Mouse (Mus musculus) CH12.LX (cell line): ENCODE results near the gene Ankrd53. TPM values are rescaled to one million over a fixed set of nuclear protein-coding genes. Genes with fewer than 3 reads are reported as not detected.

Experiments
- DNase-seq: peaks from one replicate; pipeline ENCODE4 v3.0.0-alpha.2; 2013; ENCODE audit errors: extremely low read depth
- H3K27ac ChIP-seq: 2 replicates; pipeline ENCODE4 v1.5.1; 2012; ENCODE audit warnings: low read depth, mild to moderate bottlenecking, control low read depth, moderate library complexity; ENCODE audit not compliant: insufficient read depth
- H3K27me3 ChIP-seq: replicated peaks from 2 replicates; pipeline ENCODE3; 2012; ENCODE audit warnings: inconsistent platforms
- H3K36me3 ChIP-seq, 2 experiments: replicated peaks in 1 of 2; 2 replicates each; pipeline versions ENCODE3 to v1.6.1; 2012; ENCODE audit warnings: inconsistent platforms in 1 of 2, low read length in 1 of 2, mild to moderate bottlenecking in 1 of 2, mixed read lengths in 1 of 2, moderate library complexity in 1 of 2; ENCODE audit not compliant: control insufficient read depth in 1 of 2, insufficient read depth in 1 of 2
- H3K4me1 ChIP-seq, 2 experiments: 2 replicates each; pipeline ENCODE4 v1.6.1; 2012; ENCODE audit warnings: inconsistent platforms in 1 of 2, moderate library complexity in 1 of 2; ENCODE audit not compliant: insufficient read depth in 2 of 2, control insufficient read depth in 1 of 2
- H3K4me2 ChIP-seq: 2 replicates; pipeline ENCODE4 v1.6.1; 2012; ENCODE audit warnings: low read depth, mild to moderate bottlenecking, control low read depth; ENCODE audit not compliant: poor library complexity, insufficient read depth, severe bottlenecking
- H3K4me3 ChIP-seq, 3 experiments: fragments of 150-350 bp in 1 of 3; sonication (generic) in 1 of 3; replicated peaks in 1 of 3; 2 replicates each; pipeline versions ENCODE3 to v1.5.1; 2011 to 2012; ENCODE audit warnings: low read depth in 2 of 3, low read length in 2 of 3, mild to moderate bottlenecking in 2 of 3, moderate library complexity in 2 of 3, control low read depth in 1 of 3, improper control_type of control experiment in 1 of 3, inconsistent platforms in 1 of 3, mixed read lengths in 1 of 3; ENCODE audit not compliant: poor library complexity in 1 of 3
- H3K79me2 ChIP-seq: replicated peaks from 2 replicates; pipeline ENCODE4 v1.6.1; 2012; ENCODE audit warnings: mild to moderate bottlenecking, moderate library complexity; ENCODE audit not compliant: control insufficient read depth, poor library complexity, insufficient read depth, severe bottlenecking; ENCODE audit errors: extremely low read depth
- H3K9ac ChIP-seq: 2 replicates; pipeline ENCODE4 v1.6.1; 2012; ENCODE audit warnings: low read depth, mild to moderate bottlenecking, control low read depth, moderate library complexity; ENCODE audit not compliant: insufficient read depth
- H3K9me3 ChIP-seq: replicated peaks from 2 replicates; pipeline ENCODE3; 2012; ENCODE audit warnings: low read length, inconsistent platforms, mixed read lengths
- CTCF ChIP-seq, 2 experiments: IDR thresholded peaks in 1 of 2; conservative IDR thresholded peaks in 1 of 2; 2 replicates each; pipeline ENCODE4 v1.5.1; 2011 to 2012; ENCODE audit warnings: low read depth in 2 of 2, low read length in 2 of 2, improper control_type of control experiment in 1 of 2, inconsistent platforms in 1 of 2, mild to moderate bottlenecking in 1 of 2, moderate library complexity in 1 of 2
- HCFC1 ChIP-seq: IDR thresholded peaks from 2 replicates; pipeline ENCODE4 v1.6.1; 2012; ENCODE audit warnings: low read depth, mild to moderate bottlenecking, inconsistent platforms, low read length, improper control_type of control experiment
- dilution Hi-C: fragments of 300-500 bp; cut with MboI; formaldehyde crosslinking; loops from 2 replicates; pipeline ENCODE4 v1.14.3; 2020; ENCODE audit warnings: low sequenced_read_pairs; ENCODE audit not compliant: extremely low pct_unique_long_range_greater_than_20kb, extremely low pct_ligation_motif_present
- in situ Hi-C: fragments of 300-500 bp; cut with MboI; formaldehyde crosslinking; loops from 3 replicates; pipeline ENCODE4 v1.14.3; 2019; ENCODE audit warnings: low sequenced_read_pairs, low pct_ligation_motif_present, low pct_unique_long_range_greater_than_20kb, mixed read lengths
- polyA plus RNA-seq: library from polyadenylated mRNA; unstranded; fragments of >175 nt; gene quantifications from 2 replicates; pipeline ENCODE4 v1.2.1, GENCODE M21; 2012; ENCODE audit warnings: low read depth; ENCODE audit not compliant: insufficient read length
- total RNA-seq, 2 experiments: library from RNA; depleted of rRNA; stranded (reverse); fragments of 300-350 nt in 1 of 2; fragments of >200 nt in 1 of 2; gene quantifications; 2 replicates each; pipeline ENCODE4 v1.2.3; 2012 to 2014

Ankrd53 gene
- total and polyA plus RNA-seq, 3 experiments, result 0.08 to 0.36 TPM; not detected in 1

DNA sequence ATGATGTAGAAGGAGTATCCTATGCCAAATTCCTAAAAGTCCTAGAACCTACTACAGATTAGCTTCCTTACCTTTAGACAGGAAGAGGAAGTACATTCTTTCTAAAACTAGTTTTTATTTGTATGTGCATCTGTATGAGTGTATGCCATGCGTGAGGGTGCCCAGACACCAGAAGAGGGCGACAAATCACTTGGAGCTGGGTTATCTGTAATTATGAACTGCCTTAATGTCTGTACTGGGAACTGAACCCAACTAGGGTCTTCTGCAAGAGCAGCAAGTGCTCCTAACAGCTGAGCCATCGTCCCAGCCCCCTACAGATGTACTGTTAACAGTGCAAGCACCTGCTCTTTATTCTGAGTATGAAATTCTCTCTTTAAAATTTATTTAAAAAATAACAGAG lies 53.4 kb downstream of the Ankrd53 start:
- peak in 1 of 2 experiments; percentile 15; a peak in 1 of 4 replicates for TF ChIP-seq CTCF (conservative IDR thresholded peaks at IDR 0.05 in 1 of 2, IDR thresholded peaks at IDR 0.05 in 1 of 2; ENCODE audit: low read depth in 2 of 2, low read length in 2 of 2)
- TF ChIP-seq HCFC1, result no peak
- TF ChIP-seq, all 38 proteins: peak for 1
- DNase-seq, result no peak
- in situ Hi-C loops, result no loop called here
- Histone ChIP-seq H3K9ac (no peak overlapping the region), H3K27me3 (no peaks in the 10 kb centered on the region), H3K9me3 (no peaks in the 10 kb centered on the region), H3K4me2 (no peak overlapping the region), H3K27ac (no peak overlapping the region), H3K79me2 (no peaks in the 10 kb centered on the region; the same call in 1 of the 2 replicates), H3K4me3 (no peak overlapping the region), H3K36me3 (peaks cover 32 to 66% of the 10 kb centered on the region in 2 experiments), H3K4me1 (no peaks in the 10 kb centered on the region)
- dilution Hi-C loops, result no loop called here

Other genes starting within 250 kb of the Ankrd53 start
- 0.84 and 1.1 TPM in 2 replicates for gene Actg2, start 226.4 kb upstream of the Ankrd53 start, total RNA-seq (2012; rRNA removed)
- 1.6 and 1.8 TPM in 2 replicates for gene Actg2, start 226.4 kb upstream of the Ankrd53 start, total RNA-seq (2014; rRNA removed)
- 4.0 and 5.6 TPM in 2 replicates for gene Actg2, start 226.4 kb upstream of the Ankrd53 start, polyA plus RNA-seq
- gene Stambp, start 189.9 kb upstream of the Ankrd53 start, total RNA-seq (2012; rRNA removed), result 4.2 and 4.6 TPM in 2 replicates
- 3.3 and 4.1 TPM in 2 replicates for gene Stambp, start 189.9 kb upstream of the Ankrd53 start, total RNA-seq (2014; rRNA removed)
- gene Stambp, start 189.9 kb upstream of the Ankrd53 start, polyA plus RNA-seq, result 10.2 and 11.4 TPM in 2 replicates
- not detected in 2 replicates for gene Clec4f, start 106.5 kb upstream of the Ankrd53 start, total RNA-seq (2012; rRNA removed)
- not detected in 2 replicates for gene Clec4f, start 106.5 kb upstream of the Ankrd53 start, total RNA-seq (2014; rRNA removed)
- gene Clec4f, start 106.5 kb upstream of the Ankrd53 start, polyA plus RNA-seq, result not detected in 2 replicates
- gene Cd207, start 84.8 kb upstream of the Ankrd53 start, total RNA-seq (2012; rRNA removed), result not detected in 2 replicates
- not detected in 2 replicates for gene Cd207, start 84.8 kb upstream of the Ankrd53 start, total RNA-seq (2014; rRNA removed)
- gene Cd207, start 84.8 kb upstream of the Ankrd53 start, polyA plus RNA-seq, result not detected in 2 replicates
- not detected in 2 replicates for gene Vax2, start 51.4 kb upstream of the Ankrd53 start, total RNA-seq (2012; rRNA removed)
- not detected in 2 replicates for gene Vax2, start 51.4 kb upstream of the Ankrd53 start, total RNA-seq (2014; rRNA removed)
- not detected in 2 replicates for gene Vax2, start 51.4 kb upstream of the Ankrd53 start, polyA plus RNA-seq
- gene Atp6v1b1, start 19.7 kb upstream of the Ankrd53 start, total RNA-seq (2012; rRNA removed), result not detected in 2 replicates
- not detected in 2 replicates for gene Atp6v1b1, start 19.7 kb upstream of the Ankrd53 start, total RNA-seq (2014; rRNA removed)
- gene Atp6v1b1, start 19.7 kb upstream of the Ankrd53 start, polyA plus RNA-seq, result not detected in 2 replicates
- gene Tex261, start 13.2 kb downstream of the Ankrd53 start, total RNA-seq (2012; rRNA removed), result 44.6 and 52.4 TPM in 2 replicates
- 42.4 and 65.6 TPM in 2 replicates for gene Tex261, start 13.2 kb downstream of the Ankrd53 start, total RNA-seq (2014; rRNA removed)
- gene Tex261, start 13.2 kb downstream of the Ankrd53 start, polyA plus RNA-seq, result 87.8 and 88.9 TPM in 2 replicates
- 11.1 and 11.6 TPM in 2 replicates for gene Nagk, start 32.3 kb downstream of the Ankrd53 start, total RNA-seq (2012; rRNA removed)
- gene Nagk, start 32.3 kb downstream of the Ankrd53 start, total RNA-seq (2014; rRNA removed), result 4.8 and 5.6 TPM in 2 replicates
- 8.8 and 9.8 TPM in 2 replicates for gene Nagk, start 32.3 kb downstream of the Ankrd53 start, polyA plus RNA-seq
- gene Paip2b, start 69.1 kb downstream of the Ankrd53 start, total RNA-seq (2012; rRNA removed), result 30.9 and 31.1 TPM in 2 replicates
- gene Paip2b, start 69.1 kb downstream of the Ankrd53 start, total RNA-seq (2014; rRNA removed), result 36.3 and 39.0 TPM in 2 replicates
- 26.7 and 34.2 TPM in 2 replicates for gene Paip2b, start 69.1 kb downstream of the Ankrd53 start, polyA plus RNA-seq
- 48.0 and 57.7 TPM in 2 replicates for gene Zfp638, start 104.5 kb downstream of the Ankrd53 start, total RNA-seq (2012; rRNA removed)
- 57.3 and 85.0 TPM in 2 replicates for gene Zfp638, start 104.5 kb downstream of the Ankrd53 start, total RNA-seq (2014; rRNA removed)
- gene Zfp638, start 104.5 kb downstream of the Ankrd53 start, polyA plus RNA-seq, result 42.1 and 51.3 TPM in 2 replicates
- 0.34 and 0.38 TPM in 2 replicates for gene Dysf, start 245.9 kb downstream of the Ankrd53 start, total RNA-seq (2012; rRNA removed)
- 0.05 and 0.09 TPM in 2 replicates for gene Dysf, start 245.9 kb downstream of the Ankrd53 start, total RNA-seq (2014; rRNA removed)
- 0.39 and 0.59 TPM in 2 replicates for gene Dysf, start 245.9 kb downstream of the Ankrd53 start, polyA plus RNA-seq